Mouse (Mus musculus) myocyte (in vitro differentiated cells): Measurements from ENCODE around the gene Thumpd2. TPM values are rescaled to one million over a fixed set of nuclear protein-coding genes. Genes with fewer than 3 reads are reported as not detected.

Experiments used
- H3K27me3 ChIP-seq: one replicate; pipeline ENCODE4 v1.6.1; 2011; ENCODE audit not compliant: control insufficient read depth, insufficient read depth, insufficient read length
- H3K36me3 ChIP-seq: one replicate; pipeline ENCODE4 v1.6.1; 2011; ENCODE audit not compliant: control insufficient read depth, insufficient read depth
- H3K4me2 ChIP-seq: one replicate; pipeline ENCODE4 v1.6.1; 2011; ENCODE audit warnings: low read depth, control low read depth
- H3K4me3 ChIP-seq: one replicate; pipeline ENCODE4 v1.5.1; 2011; ENCODE audit warnings: mild to moderate bottlenecking, control low read depth, moderate library complexity
- H3K79me2 ChIP-seq: one replicate; pipeline ENCODE4 v1.6.1; 2011; ENCODE audit not compliant: control insufficient read depth, insufficient read depth
- H3ac ChIP-seq: one replicate; pipeline ENCODE4 v1.6.1; 2011; ENCODE audit not compliant: control insufficient read depth, insufficient read length
- CEBPB ChIP-seq: IDR thresholded peaks from 2 replicates; pipeline ENCODE4 v1.6.1; 2011; ENCODE audit warnings: mild to moderate bottlenecking, moderate library complexity; ENCODE audit not compliant: poor library complexity, insufficient read depth, severe bottlenecking
- E2F4 ChIP-seq: IDR thresholded peaks from one replicate; pipeline ENCODE4 v1.6.1; 2011; ENCODE audit warnings: mild to moderate bottlenecking, control low read depth, moderate library complexity; ENCODE audit not compliant: insufficient read depth
- MAX ChIP-seq: IDR thresholded peaks from one replicate; pipeline ENCODE4 v1.6.1; 2011; ENCODE audit warnings: low read depth, mild to moderate bottlenecking, control low read depth
- MYOD1 ChIP-seq, 3 experiments: IDR thresholded peaks; one replicate each; pipeline ENCODE4 v1.6.1; 2011; ENCODE audit warnings: control low read depth in 2 of 3, low read depth in 2 of 3, mild to moderate bottlenecking in 2 of 3, moderate library complexity in 1 of 3; ENCODE audit not compliant: insufficient read length in 2 of 3, control insufficient read depth in 1 of 3
- MYOG ChIP-seq, 3 experiments: IDR thresholded peaks; one replicate each; pipeline ENCODE4 v1.6.1; 2011; ENCODE audit warnings: control low read depth in 2 of 3, low read depth in 2 of 3, mild to moderate bottlenecking in 2 of 3; ENCODE audit not compliant: insufficient read length in 2 of 3, control insufficient read depth in 1 of 3, insufficient read depth in 1 of 3
- POLR2A ChIP-seq: IDR thresholded peaks from one replicate; pipeline ENCODE4 v1.6.1; 2011; ENCODE audit warnings: low read depth, mild to moderate bottlenecking, control low read depth, moderate library complexity; ENCODE audit not compliant: insufficient read length
- POLR2AphosphoS2 ChIP-seq: IDR thresholded peaks from one replicate; pipeline ENCODE4 v1.6.1; 2011; ENCODE audit warnings: low read depth, control low read depth; ENCODE audit not compliant: insufficient read length
- REST ChIP-seq: IDR thresholded peaks from one replicate; pipeline ENCODE4 v1.6.1; 2011; ENCODE audit warnings: mild to moderate bottlenecking, control low read depth, moderate library complexity; ENCODE audit not compliant: insufficient read depth, insufficient read length
- SRF ChIP-seq: IDR thresholded peaks from one replicate; pipeline ENCODE4 v1.6.1; 2011; ENCODE audit warnings: low read depth; ENCODE audit not compliant: control insufficient read depth, insufficient read length
- TCF12 ChIP-seq: IDR thresholded peaks from one replicate; pipeline ENCODE4 v1.6.1; 2011; ENCODE audit warnings: mild to moderate bottlenecking, control low read depth; ENCODE audit not compliant: poor library complexity, insufficient read depth, severe bottlenecking
- TCF3 ChIP-seq: IDR thresholded peaks from one replicate; pipeline ENCODE4 v1.6.1; 2011; ENCODE audit warnings: low read depth, control low read depth; ENCODE audit not compliant: insufficient read length
- USF1 ChIP-seq: IDR thresholded peaks from one replicate; pipeline ENCODE4 v1.6.1; 2011; ENCODE audit warnings: low read depth, mild to moderate bottlenecking, control low read depth, moderate library complexity
- polyA plus RNA-seq: library from polyadenylated mRNA; unstranded; fragments of >200 nt; fragmentation: generic; extraction: Trizol; gene quantifications from one replicate; pipeline ENCODE4 v1.2.1, GENCODE M21; 2012; ENCODE audit warnings: missing spikeins

Thumpd2 gene
- polyA plus RNA-seq, 1 experiment = 2.1 TPM

- TF ChIP-seq TCF12 (no peak), E2F4 (no peak), POLR2A (no peak), REST (no peak), MAX (no peak), USF1 (no peak), MYOG (IDR thresholded peaks at IDR 0.05; ENCODE audit: control insufficient read depth in 1 of 3, insufficient read depth in 1 of 3, insufficient read length in 2 of 3, low read depth in 2 of 3) (no peak), SRF (no peak), CEBPB (no peak), POLR2AphosphoS2 (no peak), MYOD1 (IDR thresholded peaks at IDR 0.05; ENCODE audit: control insufficient read depth in 1 of 3, insufficient read length in 2 of 3, low read depth in 2 of 3) (no peak), TCF3 (no peak)
- Histone ChIP-seq H3ac (no peak overlapping the region), H3K4me3 (no peak overlapping the region), H3K36me3 (no peaks in the 10 kb centered on the region), H3K79me2 (no peaks in the 10 kb centered on the region), H3K27me3 (no peaks in the 10 kb centered on the region), H3K4me2 (no peak overlapping the region)
These were observed 1.5 kb downstream of the Thumpd2 start for GRCm38 (mm10) chr17:81063346-81063745.

GRCm38 (mm10) chr17:81062349-81062871 is 2.5 kb downstream of the Thumpd2 start:
- no peak for TF ChIP-seq SRF
- no peak for TF ChIP-seq CEBPB
- TF ChIP-seq POLR2A = no peak
- no peak for TF ChIP-seq MAX
- no peak for TF ChIP-seq POLR2AphosphoS2
- TF ChIP-seq E2F4 = no peak
- no peak for TF ChIP-seq TCF12
- TF ChIP-seq MYOG (IDR thresholded peaks at IDR 0.05; ENCODE audit: control insufficient read depth in 1 of 3, insufficient read depth in 1 of 3, insufficient read length in 2 of 3, low read depth in 2 of 3) = no peak
- no peak for TF ChIP-seq REST
- no peak for TF ChIP-seq MYOD1 (IDR thresholded peaks at IDR 0.05; ENCODE audit: control insufficient read depth in 1 of 3, insufficient read length in 2 of 3, low read depth in 2 of 3)
- Histone ChIP-seq H3K27me3 (no peaks in the 10 kb centered on the region), H3K4me2 (no peak overlapping the region), H3K36me3 (no peaks in the 10 kb centered on the region), H3K79me2 (no peaks in the 10 kb centered on the region), H3ac (no peak overlapping the region), H3K4me3 (no peak overlapping the region)

GRCm38 (mm10) chr17:81056796-81057381 is 8.0 kb downstream of the Thumpd2 start:
- Histone ChIP-seq H3K4me3 (no peak overlapping the region), H3K27me3 (no peaks in the 10 kb centered on the region), H3K36me3 (peaks cover 11% of the 10 kb centered on the region), H3K4me2 (no peak overlapping the region), H3K79me2 (no peaks in the 10 kb centered on the region), H3ac (no peak overlapping the region)
- TF ChIP-seq MYOD1 (IDR thresholded peaks at IDR 0.05; ENCODE audit: control insufficient read depth in 1 of 3, insufficient read length in 2 of 3, low read depth in 2 of 3) (no peak), POLR2AphosphoS2 (no peak), MAX (no peak), MYOG (IDR thresholded peaks at IDR 0.05; ENCODE audit: control insufficient read depth in 1 of 3, insufficient read depth in 1 of 3, insufficient read length in 2 of 3, low read depth in 2 of 3) (no peak), CEBPB (no peak), REST (no peak), USF1 (no peak), E2F4 (no peak), TCF12 (no peak), SRF (no peak), TCF3 (no peak)

- no peak overlapping the region for H3K4me2 ChIP-seq
- H3K79me2 ChIP-seq = no peaks in the 10 kb centered on the region
- no peaks in the 10 kb centered on the region for H3K27me3 ChIP-seq
- TF ChIP-seq CEBPB (no peak), REST (no peak), USF1 (no peak)
- H3ac ChIP-seq = no peak overlapping the region
- H3K36me3 ChIP-seq = peaks cover 11% of the 10 kb centered on the region
- no peak overlapping the region for H3K4me3 ChIP-seq
These were observed 8.8 kb downstream of the Thumpd2 start for GRCm38 (mm10) chr17:81056035-81056434.

- no peak overlapping the region for H3K4me3 ChIP-seq
- TF ChIP-seq USF1 (no peak), MYOG (IDR thresholded peaks at IDR 0.05; ENCODE audit: control insufficient read depth in 1 of 3, insufficient read depth in 1 of 3, insufficient read length in 2 of 3, low read depth in 2 of 3) (no peak), TCF12 (no peak), CEBPB (no peak), SRF (no peak), E2F4 (no peak), POLR2AphosphoS2 (no peak), MAX (no peak), TCF3 (no peak)
- no peak overlapping the region for H3ac ChIP-seq
- H3K4me2 ChIP-seq = no peak overlapping the region
- H3K36me3 ChIP-seq = peaks cover 11% of the 10 kb centered on the region
- no peaks in the 10 kb centered on the region for H3K79me2 ChIP-seq
- H3K27me3 ChIP-seq = no peaks in the 10 kb centered on the region
These were observed 9.4 kb downstream of the Thumpd2 start for GRCm38 (mm10) chr17:81055522-81055921.
